Mouse (Mus musculus) liver, embryonic 13.5 days (tissue): ENCODE measurements at regions not wholly inside any gene's neighbourhood (a gene's known extent, or its start where the extent isn't known, plus 50 kb on each side); places are given as distances from the start of the nearest gene placed in this dataset.

Experiments used
- ATAC-seq: fragments of 200-750 bp; cut with Nextera tagmentation; 2 replicates; pipeline ENCODE4 v1.8.0; 2017; ENCODE audit warnings: low read depth, mild to moderate bottlenecking, moderate number of reproducible peaks, moderate library complexity
- DNase-seq: peaks from one replicate; pipeline ENCODE4 v3.0.0; 2022
- H3K27ac ChIP-seq: fragments of 300-500 bp; sonication (generic); 2 replicates; pipeline ENCODE4 v1.5.1; 2015; ENCODE audit warnings: moderate library complexity, mild to moderate bottlenecking, inconsistent platforms
- H3K27me3 ChIP-seq: fragments of 300-500 bp; sonication (generic); 2 replicates; pipeline ENCODE4 v1.6.1; 2015; ENCODE audit warnings: mild to moderate bottlenecking, inconsistent platforms
- H3K36me3 ChIP-seq: fragments of 300-500 bp; sonication (generic); 2 replicates; pipeline ENCODE4 v1.6.1; 2015; ENCODE audit warnings: mild to moderate bottlenecking, inconsistent platforms
- H3K4me1 ChIP-seq: fragments of 300-500 bp; sonication (generic); replicated peaks from 2 replicates; pipeline ENCODE4 v1.6.1; 2015; ENCODE audit warnings: inconsistent platforms
- H3K4me2 ChIP-seq: fragments of 300-500 bp; sonication (generic); 2 replicates; pipeline ENCODE4 v1.6.1; 2015; ENCODE audit warnings: inconsistent platforms, mild to moderate bottlenecking, moderate library complexity
- H3K4me3 ChIP-seq: fragments of 300-500 bp; sonication (generic); replicated peaks from 2 replicates; pipeline ENCODE4 v1.5.1; 2015; ENCODE audit warnings: mild to moderate bottlenecking, inconsistent platforms
- H3K9ac ChIP-seq: fragments of 300-500 bp; sonication (generic); 2 replicates; pipeline ENCODE4 v1.6.1; 2015; ENCODE audit warnings: mild to moderate bottlenecking, inconsistent platforms
- H3K9me3 ChIP-seq: fragments of 300-500 bp; sonication (generic); replicated peaks from 2 replicates; pipeline ENCODE4 v1.6.1; 2016; ENCODE audit warnings: inconsistent platforms
- WGBS: fragments of 180-500 bp; shearing (Covaris S2); methylation state at CpG from one replicate; pipeline ENCODE4 v1.1.7; 2015; ENCODE audit not compliant: insufficient replicate concordance; 5-methylcytosine and 5-hydroxymethylcytosine counted together

DNA sequence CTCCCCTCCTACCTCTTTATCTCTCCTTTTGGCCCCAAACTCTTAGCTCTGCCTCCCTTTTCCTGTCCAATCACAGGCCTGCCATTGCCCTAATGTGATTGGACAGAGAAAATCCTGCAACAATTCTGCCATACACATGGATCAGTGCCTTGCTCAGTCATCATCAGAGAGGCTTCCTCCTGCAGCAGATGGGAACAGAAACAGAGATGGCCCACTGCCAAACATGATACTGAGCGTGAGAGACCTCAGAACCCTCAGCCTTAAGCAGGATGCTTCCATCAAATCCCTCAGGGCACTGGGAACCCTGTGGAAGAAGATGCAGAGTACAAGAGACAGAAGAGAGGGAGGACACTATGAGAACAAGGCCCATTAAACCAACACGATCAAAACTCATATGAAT, 62.8 kb upstream of the Cacna2d3 start:
- no peak overlapping the region for H3K4me3 ChIP-seq
- H3K36me3 ChIP-seq = no peaks in the 10 kb centered on the region
- no peak for DNase-seq
- 64% methylated on average over 2 of the region's 2 CpGs for WGBS
- no peak overlapping the region for H3K9ac ChIP-seq
- no peaks in the 10 kb centered on the region for H3K4me1 ChIP-seq
- no peak overlapping the region for H3K4me2 ChIP-seq
- no peaks in the 10 kb centered on the region for H3K9me3 ChIP-seq
- H3K27me3 ChIP-seq = no peaks in the 10 kb centered on the region
- ATAC-seq = no peak
- no peak overlapping the region for H3K27ac ChIP-seq

- Histone ChIP-seq H3K36me3 (no peaks in the 10 kb centered on the region), H3K27ac (no peak overlapping the region), H3K9me3 (no peaks in the 10 kb centered on the region), H3K27me3 (no peaks in the 10 kb centered on the region), H3K4me2 (no peak overlapping the region), H3K9ac (no peak overlapping the region), H3K4me3 (no peak overlapping the region), H3K4me1 (no peaks in the 10 kb centered on the region)
- no peak for DNase-seq
- ATAC-seq = no peak
- 56% methylated on average over 3 of the region's 3 CpGs for WGBS
Observed at GRCm38 (mm10) chr14:29786431-29786830, 64.8 kb upstream of the Cacna2d3 start.

DNA sequence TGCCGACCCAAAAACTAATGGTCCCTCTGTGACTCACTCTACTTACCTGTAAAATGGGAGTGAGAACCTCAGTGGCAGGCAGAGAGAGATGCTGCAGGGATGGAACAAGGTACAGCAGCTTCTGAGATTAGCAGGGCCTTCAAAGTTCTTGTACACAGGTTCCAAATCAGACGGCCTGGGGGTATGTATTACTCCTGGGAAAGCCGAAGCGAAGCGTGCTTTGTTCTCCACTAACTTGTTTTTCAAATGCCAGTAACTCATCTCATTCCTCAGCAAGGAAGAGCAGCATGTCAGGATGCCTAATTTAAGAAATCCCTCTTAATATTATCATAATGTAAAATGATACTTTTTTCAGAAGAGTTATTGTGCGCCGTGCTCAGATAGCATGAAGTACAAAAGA, 66.1 kb upstream of the Cacna2d3 start:
- ATAC-seq (no peak), DNase-seq (no peak)
- no peaks in the 10 kb centered on the region for H3K36me3 ChIP-seq
- H3K9me3 ChIP-seq = no peaks in the 10 kb centered on the region
- WGBS = 83% methylated on average over 7 of the region's 7 CpGs
- H3K27me3 ChIP-seq = no peaks in the 10 kb centered on the region
- H3K4me1 ChIP-seq = no peaks in the 10 kb centered on the region
- no peak overlapping the region for H3K9ac ChIP-seq
- H3K4me2 ChIP-seq = no peak overlapping the region
- no peak overlapping the region for H3K27ac ChIP-seq
- H3K4me3 ChIP-seq = no peak overlapping the region

DNA sequence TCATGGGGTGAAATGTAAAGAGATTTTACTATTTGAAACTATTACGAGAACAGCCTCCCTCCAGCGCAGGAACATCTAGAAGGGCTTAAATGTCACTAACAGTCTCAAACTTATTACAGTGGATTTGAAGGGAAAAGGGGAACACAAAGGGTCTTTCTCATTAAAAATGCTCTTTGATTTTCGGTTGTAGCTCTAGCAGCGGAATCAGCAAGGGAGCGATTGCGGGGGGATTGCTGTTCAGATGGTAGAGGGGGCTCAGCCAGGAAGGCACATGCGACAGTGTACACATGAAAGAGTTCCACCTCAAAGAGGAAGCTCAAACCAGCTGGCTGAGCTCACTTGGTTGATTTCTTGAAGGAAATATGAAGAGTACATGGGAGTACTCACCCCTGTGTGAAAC, 66.7 kb upstream of the Cacna2d3 start:
- H3K27me3 ChIP-seq = no peaks in the 10 kb centered on the region
- ATAC-seq (no peak), DNase-seq (no peak)
- no peaks in the 10 kb centered on the region for H3K4me1 ChIP-seq
- H3K36me3 ChIP-seq = no peaks in the 10 kb centered on the region
- no peaks in the 10 kb centered on the region for H3K9me3 ChIP-seq
- no peak overlapping the region for H3K9ac ChIP-seq
- 72% methylated on average over 7 of the region's 7 CpGs for WGBS
- no peak overlapping the region for H3K4me2 ChIP-seq
- no peak overlapping the region for H3K4me3 ChIP-seq
- no peak overlapping the region for H3K27ac ChIP-seq

GRCm38 (mm10) chr14:29795325-29795724, 73.7 kb upstream of the Cacna2d3 start:
- Histone ChIP-seq H3K4me2 (no peak overlapping the region), H3K4me1 (no peaks in the 10 kb centered on the region), H3K36me3 (no peaks in the 10 kb centered on the region), H3K27ac (no peak overlapping the region), H3K9me3 (no peaks in the 10 kb centered on the region), H3K4me3 (no peak overlapping the region), H3K27me3 (no peaks in the 10 kb centered on the region), H3K9ac (no peak overlapping the region)
- DNase-seq (no peak), ATAC-seq (no peak)
- 42% methylated on average over 2 of the region's 2 CpGs for whole genome bisulfite sequencing

- Histone ChIP-seq H3K27ac (no peak overlapping the region), H3K4me2 (no peak overlapping the region), H3K4me1 (no peaks in the 10 kb centered on the region), H3K9me3 (no peaks in the 10 kb centered on the region), H3K9ac (no peak overlapping the region), H3K36me3 (no peaks in the 10 kb centered on the region), H3K4me3 (no peak overlapping the region), H3K27me3 (no peaks in the 10 kb centered on the region)
- 52% methylated on average over 7 of the region's 7 CpGs for WGBS
- DNase-seq = no peak
- no peak for ATAC-seq
Observed at GRCm38 (mm10) chr14:29796396-29796795, 74.7 kb upstream of the Cacna2d3 start.

GRCm38 (mm10) chr14:29799852-29800251, 78.2 kb upstream of the Cacna2d3 start:
- H3K36me3 ChIP-seq = no peaks in the 10 kb centered on the region
- H3K9ac ChIP-seq = no peak overlapping the region
- no peak overlapping the region for H3K4me3 ChIP-seq
- H3K4me1 ChIP-seq = no peaks in the 10 kb centered on the region
- WGBS = 80% methylated on average over 13 of the region's 13 CpGs
- no peak overlapping the region for H3K4me2 ChIP-seq
- no peak overlapping the region for H3K27ac ChIP-seq
- ATAC-seq (no peak), DNase-seq (no peak)
- no peaks in the 10 kb centered on the region for H3K9me3 ChIP-seq
- no peaks in the 10 kb centered on the region for H3K27me3 ChIP-seq

DNA sequence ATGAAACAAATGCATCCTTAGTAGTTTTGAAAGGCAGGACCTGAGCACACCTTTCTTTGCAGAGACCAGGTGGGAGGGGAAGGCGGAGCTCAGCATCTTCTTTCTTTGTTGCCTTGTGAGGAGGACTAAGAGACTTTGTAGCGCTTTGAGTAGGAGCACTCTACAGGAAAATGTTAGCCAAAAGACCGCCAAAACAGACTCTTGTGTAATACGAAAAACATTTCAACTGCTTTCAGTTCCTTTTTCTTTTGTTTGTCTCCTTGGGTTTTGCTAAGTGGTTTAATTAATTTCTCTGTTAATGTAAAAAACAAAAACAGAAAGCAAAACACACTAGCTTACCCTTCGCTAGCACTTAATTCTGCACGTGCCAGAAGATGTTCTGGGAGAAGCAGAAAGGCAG, 83.6 kb upstream of the Cacna2d3 start:
- ATAC-seq = no peak
- 67% methylated on average over 6 of the region's 6 CpGs for WGBS

GRCm38 (mm10) chr14:29807881-29808280, 86.2 kb upstream of the Cacna2d3 start:
- WGBS = 53% methylated on average over 9 of the region's 9 CpGs
- no peaks in the 10 kb centered on the region for H3K4me1 ChIP-seq
- no peaks in the 10 kb centered on the region for H3K9me3 ChIP-seq
- H3K4me2 ChIP-seq = no peak overlapping the region
- H3K4me3 ChIP-seq = no peak overlapping the region
- ATAC-seq (no peak), DNase-seq (no peak)
- no peaks in the 10 kb centered on the region for H3K27me3 ChIP-seq
- H3K9ac ChIP-seq = no peak overlapping the region
- H3K27ac ChIP-seq = no peak overlapping the region
- H3K36me3 ChIP-seq = no peaks in the 10 kb centered on the region

More for the DNA sequence above, 83.6 kb upstream of the Cacna2d3 start:
- Histone ChIP-seq H3K4me1 (no peaks in the 10 kb centered on the region), H3K4me2 (no peak overlapping the region), H3K27me3 (no peaks in the 10 kb centered on the region), H3K27ac (no peak overlapping the region), H3K4me3 (no peak overlapping the region), H3K9ac (no peak overlapping the region), H3K9me3 (no peaks in the 10 kb centered on the region), H3K36me3 (no peaks in the 10 kb centered on the region)
- DNase-seq = no peak

DNA sequence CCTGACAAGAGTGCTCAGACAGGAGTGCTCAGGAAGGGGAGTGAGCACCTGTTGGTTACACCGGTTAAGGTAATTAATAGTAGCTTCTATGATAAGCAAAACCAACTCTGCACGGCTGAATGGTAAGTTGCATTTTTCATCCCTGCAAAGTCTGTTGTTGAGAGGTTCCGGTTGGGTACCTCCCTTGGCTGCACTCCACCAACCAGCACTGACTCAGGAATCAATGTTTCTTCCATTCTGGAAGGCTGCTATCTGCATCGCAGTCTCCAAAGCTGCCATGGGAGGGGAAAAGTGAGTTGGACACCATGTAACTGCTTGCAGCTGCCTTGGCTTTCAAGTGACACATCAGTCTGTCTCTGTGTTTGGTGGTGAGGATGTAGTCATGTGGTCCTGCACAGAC, 93.0 kb upstream of the Cacna2d3 start:
- no peaks in the 10 kb centered on the region for H3K4me1 ChIP-seq
- H3K4me2 ChIP-seq = no peak overlapping the region
- H3K4me3 ChIP-seq = no peak overlapping the region
- H3K36me3 ChIP-seq = no peaks in the 10 kb centered on the region
- no peak for ATAC-seq
- DNase-seq = no peak
- no peak overlapping the region for H3K27ac ChIP-seq
- H3K9me3 ChIP-seq = no peaks in the 10 kb centered on the region
- H3K27me3 ChIP-seq = no peaks in the 10 kb centered on the region
- no peak overlapping the region for H3K9ac ChIP-seq
- WGBS = 70% methylated on average over 4 of the region's 4 CpGs

GRCm38 (mm10) chr14:29817548-29817947, 95.9 kb upstream of the Cacna2d3 start:
- no peak overlapping the region for H3K9ac ChIP-seq
- no peak overlapping the region for H3K27ac ChIP-seq
- H3K27me3 ChIP-seq = no peaks in the 10 kb centered on the region
- 45% methylated on average over 4 of the region's 4 CpGs for WGBS
- no peak overlapping the region for H3K4me3 ChIP-seq
- H3K36me3 ChIP-seq = no peaks in the 10 kb centered on the region
- H3K9me3 ChIP-seq = no peaks in the 10 kb centered on the region
- ATAC-seq = no peak
- no peak for DNase-seq
- H3K4me2 ChIP-seq = no peak overlapping the region
- no peaks in the 10 kb centered on the region for H3K4me1 ChIP-seq

DNA sequence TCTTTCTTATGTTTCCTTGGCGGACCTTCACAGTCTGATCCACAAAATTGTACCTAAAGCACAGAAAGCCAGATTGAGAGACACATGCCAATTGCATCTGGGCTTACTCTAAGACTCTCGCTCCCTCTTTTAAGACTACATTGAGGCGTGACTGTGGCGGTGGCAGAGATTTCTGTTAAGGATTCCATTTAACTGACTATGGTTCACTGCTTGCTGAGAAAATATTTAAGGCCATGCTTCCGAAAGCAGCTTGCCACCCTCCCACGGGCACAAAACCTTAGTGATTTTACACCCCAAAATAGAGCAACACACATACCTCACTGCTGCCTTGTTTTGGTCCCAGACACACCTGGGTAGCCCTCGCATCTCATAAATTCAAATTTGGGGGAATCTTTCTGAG, 96.6 kb upstream of the Cacna2d3 start:
- ATAC-seq (no peak), DNase-seq (no peak)
- Histone ChIP-seq H3K9me3 (no peaks in the 10 kb centered on the region), H3K4me2 (no peak overlapping the region), H3K27ac (no peak overlapping the region), H3K4me1 (no peaks in the 10 kb centered on the region), H3K9ac (no peak overlapping the region), H3K36me3 (no peaks in the 10 kb centered on the region), H3K27me3 (no peaks in the 10 kb centered on the region), H3K4me3 (no peak overlapping the region)
- WGBS = 69% methylated on average over 7 of the region's 7 CpGs

GRCm38 (mm10) chr14:29818751-29819150, 97.1 kb upstream of the Cacna2d3 start:
- no peaks in the 10 kb centered on the region for H3K27me3 ChIP-seq
- no peak overlapping the region for H3K27ac ChIP-seq
- no peaks in the 10 kb centered on the region for H3K4me1 ChIP-seq
- no peaks in the 10 kb centered on the region for H3K36me3 ChIP-seq
- H3K9me3 ChIP-seq = no peaks in the 10 kb centered on the region
- H3K9ac ChIP-seq = no peak overlapping the region
- 67% methylated on average over 2 of the region's 2 CpGs for WGBS
- ATAC-seq (no peak), DNase-seq (no peak)
- H3K4me3 ChIP-seq = no peak overlapping the region
- H3K4me2 ChIP-seq = no peak overlapping the region
